Mouse (Mus musculus): ENCODE results near the gene BC037034.
"Not testable (repeated sequence)": the region's sequence is repeated elsewhere in the genome, so short reads cannot be mapped to it uniquely, and the experiment has no call there.

The BC037034 gene

DNA sequence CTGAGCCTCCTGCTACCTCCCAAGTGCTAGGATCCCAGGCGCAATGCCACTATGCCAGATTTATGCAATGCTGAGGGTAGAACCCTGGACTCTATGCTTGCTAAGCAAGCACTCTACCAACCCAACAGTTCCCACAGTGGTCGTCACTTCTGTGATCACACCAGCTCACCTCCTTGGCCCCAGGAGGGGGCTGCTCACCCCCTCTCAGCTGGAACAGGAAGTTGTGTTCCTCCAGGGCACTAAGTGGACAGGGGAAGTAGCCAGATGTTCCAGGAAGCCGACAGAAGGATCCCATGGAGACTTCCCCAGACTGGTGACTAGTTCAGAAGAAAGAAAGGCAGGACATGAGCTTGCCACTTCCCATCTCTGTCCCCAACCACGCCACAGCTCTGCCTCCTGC, 1.8 kb downstream of the BC037034 start:
- no peak for DNase-seq (ENCODE audit: low spot score)

GRCm38 (mm10) chr5:138260834-138261233, 3.0 kb downstream of the BC037034 start:
- no peak for DNase-seq (ENCODE audit: low spot score)

GRCm38 (mm10) chr5:138260051-138260450, 3.8 kb downstream of the BC037034 start:
- no peak for DNase-seq (ENCODE audit: low spot score)

DNA sequence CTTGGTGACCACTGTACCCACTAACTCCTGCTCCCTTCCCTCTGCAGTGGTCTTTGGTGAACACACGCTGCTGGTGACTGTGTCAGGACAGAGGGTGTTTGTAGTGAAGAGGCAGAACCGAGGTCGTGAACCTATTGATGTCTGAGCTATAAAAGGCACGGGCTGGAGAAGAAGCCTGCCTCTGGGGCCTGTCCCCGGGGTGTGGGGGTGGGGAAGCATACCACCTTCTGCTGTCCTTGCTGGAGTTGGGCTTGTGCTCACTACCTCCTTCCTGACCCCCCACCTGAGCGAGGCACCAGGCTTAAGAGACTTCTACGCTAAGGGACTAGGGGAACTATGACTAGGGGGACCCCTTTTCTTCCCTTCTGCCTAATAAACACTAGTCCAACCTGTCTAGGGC, 4.8 kb downstream of the BC037034 start:
- DNase-seq (ENCODE audit: low spot score): no peak

GRCm38 (mm10) chr5:138258542-138258941, 5.3 kb downstream of the BC037034 start:
- DNase-seq (ENCODE audit: low spot score): no peak

GRCm38 (mm10) chr5:138258078-138258477, 5.8 kb downstream of the BC037034 start:
- no peak for DNase-seq (ENCODE audit: low spot score)

DNA sequence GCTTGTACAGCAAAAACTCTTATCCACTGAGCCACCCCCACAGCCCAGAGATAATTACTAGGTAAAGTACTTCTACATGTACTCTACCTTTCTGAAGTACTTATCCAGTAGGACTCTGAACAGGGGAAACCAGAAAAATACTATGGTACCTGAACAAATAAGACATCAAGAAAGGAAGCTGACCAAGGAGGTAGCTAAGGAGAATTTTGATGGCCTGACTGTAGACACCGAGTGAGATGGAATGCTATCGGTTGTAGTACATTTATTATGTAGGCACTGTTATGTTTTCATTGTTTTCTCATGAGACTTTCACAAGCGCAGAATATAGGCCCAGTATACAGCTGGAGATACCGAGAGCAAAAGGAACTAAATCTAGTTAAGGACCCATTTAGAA, 6.3 kb downstream of the BC037034 start:
- no peak for DNase-seq (ENCODE audit: low spot score)

- DNase-seq (ENCODE audit: low spot score): no peak
Observed at GRCm38 (mm10) chr5:138256966-138257584, 6.8 kb downstream of the BC037034 start.

DNA sequence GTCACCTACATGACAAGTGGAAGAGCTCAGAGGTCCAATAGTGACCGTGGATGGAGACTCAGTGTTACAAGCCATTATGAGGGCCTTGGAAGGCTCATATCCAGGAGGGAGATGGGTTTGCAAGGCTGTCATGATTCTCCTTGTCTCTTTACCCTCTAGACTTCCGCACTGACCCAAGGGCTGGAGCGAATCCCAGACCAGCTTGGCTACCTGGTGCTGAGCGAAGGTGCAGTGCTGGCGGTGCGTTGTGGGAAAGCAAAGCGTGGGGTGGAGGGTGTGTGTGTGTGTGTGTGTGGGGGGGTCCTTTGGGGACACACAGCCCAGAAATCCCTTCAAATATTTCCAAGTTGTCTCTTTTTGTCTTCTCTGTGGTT, 7.8 kb downstream of the BC037034 start:
- no peak for DNase-seq (ENCODE audit: low spot score)

DNA sequence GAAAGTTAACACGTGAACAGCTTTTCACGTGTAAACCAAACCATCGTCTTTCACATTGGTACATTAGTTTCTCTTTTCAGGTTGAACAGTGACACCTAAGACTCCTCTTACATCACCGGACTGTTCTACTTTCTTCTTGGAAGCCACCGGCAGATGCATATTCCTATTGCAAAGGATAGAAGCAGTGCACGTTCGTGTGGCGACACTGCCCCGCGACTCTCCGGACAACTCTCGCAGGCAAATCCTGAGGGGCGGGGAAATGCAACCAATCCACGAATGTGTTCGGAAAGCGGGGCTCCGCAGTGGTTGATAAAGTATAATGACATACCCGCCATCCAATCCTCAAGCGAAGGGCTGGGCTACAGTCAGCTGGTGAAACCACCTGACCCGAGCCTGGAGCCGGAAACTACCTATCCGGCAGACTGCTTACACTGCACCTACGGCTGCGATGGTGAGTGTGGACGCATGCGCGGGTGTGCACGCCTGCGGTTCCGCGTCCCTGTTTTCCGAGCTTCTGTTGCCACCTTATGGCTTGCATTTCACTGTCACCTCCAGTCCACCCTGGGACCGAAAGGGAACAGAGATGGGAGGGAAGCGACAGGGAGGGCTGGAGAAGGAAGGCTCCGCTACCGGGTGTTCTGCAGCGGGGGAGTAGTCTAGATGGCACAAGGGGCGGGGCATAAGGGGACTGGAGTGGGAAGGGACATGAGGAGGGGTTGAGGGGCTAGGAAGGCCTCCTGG, 8.3 kb downstream of the BC037034 start, which contains the start of gene Lamtor4:
Lamtor4 (plus strand) TSS at position 130 of the 741 bp plus-strand sequence.
- DNase-seq (ENCODE audit: low spot score): peak; percentile 64

- DNase-seq (ENCODE audit: low spot score): no peak
Observed at GRCm38 (mm10) chr5:138253061-138253460, 10.8 kb downstream of the BC037034 start.

DNA sequence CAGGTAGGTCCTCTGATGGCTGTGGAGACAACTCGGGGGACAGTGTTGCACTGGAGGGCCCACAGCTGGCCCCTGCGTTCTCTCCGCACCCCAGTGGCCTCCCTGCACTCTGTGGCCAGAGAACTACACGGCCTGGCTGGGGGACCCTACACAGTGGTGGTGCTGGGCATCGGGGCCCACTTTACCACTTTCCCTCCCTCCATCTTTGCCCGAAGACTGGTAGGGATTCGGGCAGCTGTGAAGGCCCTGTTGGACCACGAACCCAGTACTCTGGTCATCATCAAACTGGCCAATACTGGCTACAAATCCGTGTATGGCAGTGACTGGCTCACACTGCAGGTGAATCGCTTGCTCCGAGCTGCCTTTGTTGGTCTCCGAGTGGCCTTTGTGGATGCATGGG, 12.7 kb downstream of the BC037034 start:
- no peak for DNase-seq (ENCODE audit: low spot score)

- DNase-seq (ENCODE audit: low spot score): no peak
Observed at GRCm38 (mm10) chr5:138241511-138241910, 22.3 kb downstream of the BC037034 start.

- no peak for DNase-seq (ENCODE audit: low spot score)
Observed at GRCm38 (mm10) chr5:138234224-138234623, 29.6 kb downstream of the BC037034 start.

GRCm38 (mm10) chr5:138233778-138234177, 30.1 kb downstream of the BC037034 start:
- DNase-seq (ENCODE audit: low spot score): no peak

- no peak for DNase-seq (ENCODE audit: low spot score)
Observed at GRCm38 (mm10) chr5:138229511-138229910, 34.3 kb downstream of the BC037034 start.

DNA sequence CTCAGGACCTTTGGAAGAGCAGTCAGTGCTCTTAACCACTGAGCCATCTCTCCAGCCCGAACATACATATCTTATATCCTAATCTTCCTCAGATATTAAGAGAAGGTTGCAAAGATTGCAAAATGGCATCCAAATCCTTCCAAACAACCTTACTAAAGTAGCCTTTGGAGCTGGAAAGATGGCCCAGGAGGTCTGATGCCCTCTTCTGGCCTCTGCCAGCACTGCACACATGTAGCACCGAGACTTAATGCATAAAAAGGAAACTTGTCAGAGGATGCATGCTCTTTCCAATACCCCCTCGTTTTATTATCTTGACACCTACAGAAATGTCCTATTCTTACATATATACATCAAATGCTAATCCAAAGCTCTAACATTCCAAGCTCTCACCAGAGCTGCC, 35.8 kb downstream of the BC037034 start:
- DNase-seq (ENCODE audit: low spot score): no peak

- no peak for DNase-seq (ENCODE audit: low spot score)
Observed at GRCm38 (mm10) chr5:138227367-138227766, 36.5 kb downstream of the BC037034 start.

DNA sequence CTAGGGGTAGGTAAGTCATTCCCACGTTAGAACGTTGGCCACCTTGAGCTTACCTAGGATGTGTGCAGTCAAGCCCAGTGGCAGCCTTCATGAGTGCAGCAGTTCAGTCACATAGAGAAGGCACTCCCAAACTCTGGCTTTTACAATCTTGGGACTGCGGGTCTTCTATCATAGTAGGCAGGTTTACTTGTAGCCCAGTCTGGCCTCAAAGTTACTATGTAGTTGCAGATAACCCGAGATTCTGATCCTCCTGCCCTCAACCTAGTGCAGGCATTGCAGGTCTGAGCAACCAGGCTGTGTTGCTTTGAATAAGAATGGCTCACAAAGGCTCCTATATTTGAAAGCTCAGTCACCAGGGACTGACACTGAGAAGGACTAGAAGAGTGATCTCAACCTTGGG, 37.3 kb downstream of the BC037034 start:
- DNase-seq (ENCODE audit: low spot score): no peak

- no peak for DNase-seq (ENCODE audit: low spot score)
Observed at GRCm38 (mm10) chr5:138225700-138226099, 38.1 kb downstream of the BC037034 start, which contains the start of gene Nxpe5. Nxpe5 (plus strand) TSS chr5:138225898.

DNA sequence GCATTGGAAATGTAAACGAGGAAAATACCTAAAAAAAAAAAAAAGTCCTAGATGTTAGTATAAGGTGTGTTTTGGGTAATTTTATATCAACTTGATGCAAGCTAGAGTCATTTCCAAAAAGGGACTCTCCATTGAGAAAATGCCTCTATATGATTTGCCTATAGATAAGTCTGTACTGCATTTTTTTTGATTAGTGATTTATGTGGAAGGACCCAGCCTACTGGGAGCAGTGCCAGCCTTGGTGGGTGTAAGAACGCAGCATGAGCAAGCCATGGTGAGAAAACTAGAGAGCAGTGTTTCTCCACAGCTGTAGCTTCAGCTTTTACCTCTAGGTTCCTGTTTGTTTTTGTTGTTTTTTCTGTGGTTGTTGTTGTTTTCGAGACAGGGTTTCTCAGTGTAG, 40.5 kb downstream of the BC037034 start:
- DNase-seq (ENCODE audit: low spot score): no peak

DNA sequence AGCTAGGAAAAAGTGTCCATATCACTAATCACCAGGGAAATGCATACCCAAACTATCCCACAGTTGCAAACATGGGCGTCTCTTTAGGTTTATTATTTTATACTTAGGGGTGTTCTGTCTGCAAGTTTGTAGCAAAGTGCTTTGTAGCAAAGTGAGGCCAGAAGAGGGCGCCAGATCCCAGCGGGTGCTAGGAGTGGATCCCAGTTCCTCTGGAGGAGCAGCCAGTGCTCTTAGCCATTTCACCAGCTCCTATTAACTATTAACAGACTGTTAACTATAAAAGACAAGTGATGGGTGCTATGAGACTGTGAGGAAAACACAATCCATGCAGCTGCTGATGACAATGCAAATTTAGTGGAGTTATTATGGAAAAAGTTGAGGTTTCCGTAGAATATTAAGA, 41.7 kb downstream of the BC037034 start:
- DNase-seq (ENCODE audit: low spot score): peak; percentile 80

GRCm38 (mm10) chr5:138219864-138220263, 44.0 kb downstream of the BC037034 start:
- DNase-seq (ENCODE audit: low spot score): no peak

- DNase-seq (ENCODE audit: low spot score): not testable (repeated sequence)
Observed at GRCm38 (mm10) chr5:138216632-138217031, 47.2 kb downstream of the BC037034 start.
